Mouse (Mus musculus): Measurements from ENCODE around the gene Gm9044.
"Not testable (repeated sequence)": the region's sequence is repeated elsewhere in the genome, so short reads cannot be mapped to it uniquely, and the experiment has no call there.

The Gm9044 gene

DNA sequence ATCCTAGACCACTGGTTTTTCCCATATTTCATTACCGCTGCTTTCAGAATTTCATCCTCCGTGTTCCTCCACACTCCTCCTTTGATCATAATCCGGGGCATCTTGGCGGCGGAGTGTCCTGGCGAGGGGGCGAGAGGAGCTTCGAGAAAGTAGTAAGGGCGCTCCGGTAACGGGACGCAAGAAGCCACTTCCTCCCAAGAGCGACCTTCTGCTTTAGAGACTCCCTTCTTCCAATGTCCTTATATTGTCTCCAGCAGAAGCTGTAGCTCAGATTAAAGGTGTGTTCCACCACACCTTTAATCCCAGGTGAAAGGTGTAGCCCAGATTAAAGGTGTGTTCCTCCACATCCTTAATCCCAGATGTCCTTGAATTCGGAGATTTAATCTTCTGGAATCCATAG is at the start of gene Gm9044:
TSS of gene Gm9044 (minus strand) at position 101 of the 400 bp plus-strand sequence.
- DNase-seq: not testable (repeated sequence)

- peak; percentile 41 for DNase-seq
Measured at GRCm38 (mm10) chr10:118370443-118370842, 38.2 kb upstream of the Gm9044 start.

DNA sequence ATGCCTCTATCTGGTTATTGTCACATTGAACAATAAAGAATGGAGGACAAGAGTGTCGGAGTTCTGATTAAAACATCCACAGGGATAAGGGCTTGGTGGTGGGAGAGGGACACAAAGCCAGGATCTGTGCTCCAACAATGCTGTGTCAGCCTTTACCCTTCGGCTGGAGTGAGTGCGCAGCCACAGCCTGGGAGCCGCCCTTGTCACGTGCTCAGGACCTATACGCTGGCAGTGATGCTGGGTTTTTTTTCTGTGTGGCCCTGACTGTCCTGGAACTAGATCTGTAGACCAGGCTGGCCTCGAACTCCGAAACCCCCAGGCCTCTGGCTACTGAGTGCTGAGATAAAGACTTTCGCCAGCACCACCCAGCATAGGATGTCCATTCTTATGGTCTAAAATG is 37.3 kb upstream of the Gm9044 start:
- no peak for DNase-seq

DNA sequence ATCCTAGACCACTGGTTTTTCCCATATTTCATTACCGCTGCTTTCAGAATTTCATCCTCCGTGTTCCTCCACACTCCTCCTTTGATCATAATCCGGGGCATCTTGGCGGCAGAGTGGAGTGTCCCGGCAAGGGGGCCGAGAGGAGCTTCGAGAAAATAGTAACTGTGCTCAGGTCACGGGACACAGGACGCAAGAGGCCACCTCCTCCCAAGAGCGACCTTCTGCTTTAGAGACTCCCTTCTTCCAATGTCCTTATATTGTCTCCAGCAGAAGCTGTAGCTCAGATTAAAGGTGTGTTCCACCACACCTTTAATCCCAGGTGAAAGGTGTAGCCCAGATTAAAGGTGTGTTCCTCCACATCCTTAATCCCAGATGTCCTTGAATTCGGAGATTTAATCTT is 21.8 kb upstream of the Gm9044 start, which contains the start of gene Gm9049:
TSS of gene Gm9049 (minus strand) at position 101 of the 400 bp plus-strand sequence.
- DNase-seq: not testable (repeated sequence)

GRCm38 (mm10) chr10:118348579-118348978 is 16.4 kb upstream of the Gm9044 start, which contains the start of gene Gm9048:
Gene Gm9048 (minus strand): TSS chr10:118348679.
- not testable (repeated sequence) for DNase-seq

- DNase-seq: not testable (repeated sequence)
Measured at GRCm38 (mm10) chr10:118343155-118343554, 10.9 kb upstream of the Gm9044 start, which contains the start of gene Gm9046. Gene Gm9046 (minus strand): TSS chr10:118343255.

GRCm38 (mm10) chr10:118337731-118338130 is 5.5 kb upstream of the Gm9044 start, which contains the start of gene Gm9045:
Gene Gm9045 (minus strand): TSS chr10:118337831.
- not testable (repeated sequence) for DNase-seq

DNA sequence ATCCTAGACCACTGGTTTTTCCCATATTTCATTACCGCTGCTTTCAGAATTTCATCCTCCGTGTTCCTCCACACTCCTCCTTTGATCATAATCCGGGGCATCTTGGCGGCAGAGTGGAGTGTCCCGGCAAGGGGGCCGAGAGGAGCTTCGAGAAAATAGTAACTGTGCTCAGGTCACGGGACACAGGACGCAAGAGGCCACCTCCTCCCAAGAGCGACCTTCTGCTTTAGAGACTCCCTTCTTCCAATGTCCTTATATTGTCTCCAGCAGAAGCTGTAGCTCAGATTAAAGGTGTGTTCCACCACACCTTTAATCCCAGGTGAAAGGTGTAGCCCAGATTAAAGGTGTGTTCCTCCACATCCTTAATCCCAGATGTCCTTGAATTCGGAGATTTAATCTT is 5.3 kb downstream of the Gm9044 start, which contains the start of gene Gm9040:
TSS of gene Gm9040 (minus strand) at position 101 of the 400 bp plus-strand sequence.
- not testable (repeated sequence) for DNase-seq

DNA sequence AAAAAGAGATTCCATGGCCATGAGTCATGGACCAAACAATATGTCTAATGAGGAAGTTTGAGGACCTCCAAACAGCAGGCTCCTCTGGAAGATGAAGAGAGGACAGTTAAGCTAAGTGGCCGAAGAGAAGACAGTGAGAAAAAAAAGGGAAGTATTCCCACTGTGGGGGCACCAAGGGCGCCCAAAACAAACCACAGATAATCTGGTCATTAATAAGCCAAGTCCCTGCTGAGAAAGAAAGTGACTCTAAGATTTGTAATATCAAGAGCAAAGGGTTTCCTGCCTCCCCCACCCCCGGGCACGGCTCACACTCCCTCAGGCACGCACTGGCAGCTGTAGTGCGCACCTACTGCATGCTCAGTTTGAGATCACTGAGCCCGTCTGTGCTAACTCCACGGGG is 13.2 kb downstream of the Gm9044 start:
- DNase-seq: no peak

DNA sequence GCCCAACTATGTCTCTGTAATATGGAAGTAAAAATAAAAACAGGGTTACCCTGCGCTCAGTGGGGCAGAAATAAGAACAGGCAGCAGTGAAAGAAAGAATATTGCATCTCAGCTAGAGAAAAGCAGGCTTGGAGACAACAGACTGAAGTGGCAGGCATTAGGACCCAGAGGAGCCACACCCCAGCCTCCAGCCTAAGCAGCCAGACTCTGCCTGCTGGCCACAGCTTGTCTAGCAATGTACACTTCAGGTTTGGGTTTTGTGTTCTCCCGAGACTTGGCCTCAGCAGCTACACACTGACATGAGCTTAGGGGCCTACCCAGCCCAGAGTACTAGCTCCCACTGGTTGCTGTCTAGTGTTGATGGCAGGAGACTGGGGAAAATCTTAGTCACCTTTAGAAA is 30.1 kb downstream of the Gm9044 start:
- DNase-seq: not testable (repeated sequence)

GRCm38 (mm10) chr10:118294938-118295337 is 37.3 kb downstream of the Gm9044 start, which contains the start of gene Iltifb:
Gene Iltifb (minus strand): TSS chr10:118295038.
- DNase-seq: no peak

DNA sequence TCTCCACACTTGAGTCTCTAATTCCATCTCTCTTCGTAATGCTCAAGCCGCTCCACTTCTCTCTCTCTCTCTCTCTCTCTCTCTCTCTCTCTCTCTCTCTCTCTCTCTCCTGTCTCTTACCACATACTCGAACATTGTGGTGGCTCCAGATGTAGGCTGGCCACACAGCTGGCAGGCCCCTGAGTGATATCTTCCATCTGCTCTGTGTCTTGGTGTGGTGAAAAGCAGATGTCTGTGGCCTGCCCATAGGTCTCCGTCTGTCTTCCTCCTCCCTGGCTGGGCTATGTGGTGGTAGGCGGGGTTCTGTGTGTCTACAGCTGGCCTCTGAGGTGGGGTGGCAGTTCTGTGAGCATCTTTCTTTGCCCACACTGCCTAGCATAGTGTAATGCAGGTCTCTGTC is 49.2 kb downstream of the Gm9044 start:
- not testable (repeated sequence) for DNase-seq

DNA sequence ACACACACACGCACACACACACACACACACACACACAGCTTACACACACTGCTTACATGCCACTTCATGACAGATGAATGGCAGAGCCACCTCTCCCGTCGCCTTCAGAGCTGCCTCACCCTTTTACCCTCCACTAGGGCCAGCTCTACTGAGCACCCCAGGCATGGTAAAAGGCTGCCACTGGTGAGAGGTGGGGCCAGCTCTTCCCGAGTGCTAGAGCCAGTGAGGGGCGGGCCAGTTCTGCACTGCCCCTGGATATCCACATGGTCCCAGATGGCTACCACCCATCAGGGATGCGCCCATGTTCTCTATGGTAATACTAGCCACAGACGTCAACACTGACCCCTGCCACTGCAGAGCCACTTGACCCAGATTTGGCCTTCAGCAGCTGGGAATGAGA is 49.6 kb downstream of the Gm9044 start:
- not testable (repeated sequence) for DNase-seq
